Mouse (Mus musculus) CH12.LX (cell line): ENCODE data around the gene Bmi1. TPM values are rescaled to one million over a fixed set of nuclear protein-coding genes. Genes with fewer than 3 reads are reported as not detected.

Experiments used
- DNase-seq: peaks from one replicate; pipeline ENCODE4 v3.0.0-alpha.2; 2013; ENCODE audit errors: extremely low read depth
- H3K27ac ChIP-seq: 2 replicates; pipeline ENCODE4 v1.5.1; 2012; ENCODE audit warnings: low read depth, mild to moderate bottlenecking, control low read depth, moderate library complexity; ENCODE audit not compliant: insufficient read depth
- H3K27me3 ChIP-seq: replicated peaks from 2 replicates; pipeline ENCODE3; 2012; ENCODE audit warnings: inconsistent platforms
- H3K36me3 ChIP-seq, 2 experiments: replicated peaks in 1 of 2; 2 replicates each; pipeline versions ENCODE3 to v1.6.1; 2012; ENCODE audit warnings: inconsistent platforms in 1 of 2, low read length in 1 of 2, mild to moderate bottlenecking in 1 of 2, mixed read lengths in 1 of 2, moderate library complexity in 1 of 2; ENCODE audit not compliant: control insufficient read depth in 1 of 2, insufficient read depth in 1 of 2
- H3K4me1 ChIP-seq, 2 experiments: 2 replicates each; pipeline ENCODE4 v1.6.1; 2012; ENCODE audit warnings: inconsistent platforms in 1 of 2, moderate library complexity in 1 of 2; ENCODE audit not compliant: insufficient read depth in 2 of 2, control insufficient read depth in 1 of 2
- H3K4me2 ChIP-seq: 2 replicates; pipeline ENCODE4 v1.6.1; 2012; ENCODE audit warnings: low read depth, mild to moderate bottlenecking, control low read depth; ENCODE audit not compliant: poor library complexity, insufficient read depth, severe bottlenecking
- H3K4me3 ChIP-seq, 3 experiments: fragments of 150-350 bp in 1 of 3; sonication (generic) in 1 of 3; replicated peaks in 1 of 3; 2 replicates each; pipeline versions ENCODE3 to v1.5.1; 2011 to 2012; ENCODE audit warnings: low read depth in 2 of 3, low read length in 2 of 3, mild to moderate bottlenecking in 2 of 3, moderate library complexity in 2 of 3, control low read depth in 1 of 3, improper control_type of control experiment in 1 of 3, inconsistent platforms in 1 of 3, mixed read lengths in 1 of 3; ENCODE audit not compliant: poor library complexity in 1 of 3
- H3K79me2 ChIP-seq: replicated peaks from 2 replicates; pipeline ENCODE4 v1.6.1; 2012; ENCODE audit warnings: mild to moderate bottlenecking, moderate library complexity; ENCODE audit not compliant: control insufficient read depth, poor library complexity, insufficient read depth, severe bottlenecking; ENCODE audit errors: extremely low read depth
- H3K9ac ChIP-seq: 2 replicates; pipeline ENCODE4 v1.6.1; 2012; ENCODE audit warnings: low read depth, mild to moderate bottlenecking, control low read depth, moderate library complexity; ENCODE audit not compliant: insufficient read depth
- H3K9me3 ChIP-seq: replicated peaks from 2 replicates; pipeline ENCODE3; 2012; ENCODE audit warnings: low read length, inconsistent platforms, mixed read lengths
- CHD1 ChIP-seq: IDR thresholded peaks from 2 replicates; pipeline ENCODE4 v1.6.1; 2012; ENCODE audit warnings: low read depth, low read length, improper control_type of control experiment, inconsistent platforms
- CHD2 ChIP-seq: IDR thresholded peaks from 2 replicates; pipeline ENCODE4 v1.6.1; 2011; ENCODE audit warnings: low read length, improper control_type of control experiment
- E2F4 ChIP-seq: IDR thresholded peaks from 2 replicates; pipeline ENCODE4 v1.6.1; 2011; ENCODE audit warnings: low read depth, low read length, improper control_type of control experiment; ENCODE audit not compliant: insufficient replicate concordance
- ELF1 ChIP-seq: IDR thresholded peaks from 2 replicates; pipeline ENCODE4 v1.6.1; 2014; ENCODE audit warnings: low read depth, mild to moderate bottlenecking, inconsistent platforms, low read length, improper control_type of control experiment
- EP300 ChIP-seq: IDR thresholded peaks from 2 replicates; pipeline ENCODE4 v1.6.1; 2011; ENCODE audit warnings: low read length, improper control_type of control experiment
- ETS1 ChIP-seq: conservative IDR thresholded peaks from 2 replicates; pipeline ENCODE4 v1.6.1; 2012; ENCODE audit warnings: low read depth, mild to moderate bottlenecking, inconsistent platforms, low read length, improper control_type of control experiment, moderate library complexity
- GABPA ChIP-seq: IDR thresholded peaks from 2 replicates; pipeline ENCODE4 v1.6.1; 2012; ENCODE audit warnings: low read depth, low read length, improper control_type of control experiment, inconsistent platforms; ENCODE audit not compliant: insufficient replicate concordance
- HCFC1 ChIP-seq: IDR thresholded peaks from 2 replicates; pipeline ENCODE4 v1.6.1; 2012; ENCODE audit warnings: low read depth, mild to moderate bottlenecking, inconsistent platforms, low read length, improper control_type of control experiment
- IRF4 ChIP-seq: IDR thresholded peaks from 2 replicates; pipeline ENCODE4 v1.6.1; 2014; ENCODE audit warnings: low read depth, mild to moderate bottlenecking, inconsistent platforms, low read length, improper control_type of control experiment
- JUN ChIP-seq: IDR thresholded peaks from 2 replicates; pipeline ENCODE4 v1.6.1; 2011; ENCODE audit warnings: low read depth, mild to moderate bottlenecking, low read length, improper control_type of control experiment, moderate library complexity; ENCODE audit not compliant: insufficient read depth
- JUND ChIP-seq: conservative IDR thresholded peaks from 2 replicates; pipeline ENCODE4 v1.6.1; 2011; ENCODE audit warnings: low read depth, low read length, improper control_type of control experiment
- MAFK ChIP-seq: IDR thresholded peaks from 2 replicates; pipeline ENCODE4 v1.6.1; 2011; ENCODE audit warnings: low read length, improper control_type of control experiment; ENCODE audit not compliant: insufficient replicate concordance
- MAX ChIP-seq: IDR thresholded peaks from 2 replicates; pipeline ENCODE4 v1.6.1; 2011; ENCODE audit warnings: low read length, improper control_type of control experiment
- MEF2A ChIP-seq: IDR thresholded peaks from 2 replicates; pipeline ENCODE4 v1.6.1; 2014; ENCODE audit warnings: low read depth, mild to moderate bottlenecking, inconsistent platforms, low read length, improper control_type of control experiment, borderline replicate concordance
- NELFE ChIP-seq: IDR thresholded peaks from 2 replicates; pipeline ENCODE4 v1.6.1; 2011; ENCODE audit warnings: low read depth, low read length, improper control_type of control experiment
- NRF1 ChIP-seq: IDR thresholded peaks from 2 replicates; pipeline ENCODE4 v1.6.1; 2014; ENCODE audit warnings: low read depth, mild to moderate bottlenecking, inconsistent platforms, low read length, improper control_type of control experiment, moderate library complexity
- PAX5 ChIP-seq: IDR thresholded peaks from 2 replicates; pipeline ENCODE4 v1.6.1; 2012; ENCODE audit warnings: low read length, inconsistent platforms, mixed read lengths
- POLR2A ChIP-seq: IDR thresholded peaks from 2 replicates; pipeline ENCODE4 v1.6.1; 2011; ENCODE audit warnings: low read depth, mild to moderate bottlenecking, improper control_type of control experiment, low read length
- RAD21 ChIP-seq: IDR thresholded peaks from 2 replicates; pipeline ENCODE4 v1.6.1; 2011; ENCODE audit warnings: low read depth, mild to moderate bottlenecking, low read length, improper control_type of control experiment, moderate library complexity
- RCOR1 ChIP-seq: conservative IDR thresholded peaks from 2 replicates; pipeline ENCODE4 v1.6.1; 2012; ENCODE audit warnings: low read depth, mild to moderate bottlenecking, inconsistent platforms, low read length, improper control_type of control experiment
- TCF12 ChIP-seq: IDR thresholded peaks from 2 replicates; pipeline ENCODE4 v1.6.1; 2014; ENCODE audit warnings: low read depth, mild to moderate bottlenecking, inconsistent platforms, low read length, improper control_type of control experiment
- UBTF ChIP-seq: IDR thresholded peaks from 2 replicates; pipeline ENCODE4 v1.6.1; 2012; ENCODE audit warnings: low read depth, mild to moderate bottlenecking, inconsistent platforms, low read length, improper control_type of control experiment, moderate library complexity
- USF1 ChIP-seq: IDR thresholded peaks from 2 replicates; pipeline ENCODE4 v1.6.1; 2014; ENCODE audit warnings: low read depth, mild to moderate bottlenecking, inconsistent platforms, low read length, improper control_type of control experiment
- USF2 ChIP-seq: conservative IDR thresholded peaks from 2 replicates; pipeline ENCODE4 v1.6.1; 2011; ENCODE audit warnings: low read depth, low read length, improper control_type of control experiment
- ZC3H11A ChIP-seq: IDR thresholded peaks from 2 replicates; pipeline ENCODE4 v1.6.1; 2012; ENCODE audit warnings: low read depth, mild to moderate bottlenecking, inconsistent platforms, low read length, improper control_type of control experiment
- ZNF384 ChIP-seq: IDR thresholded peaks from 2 replicates; pipeline ENCODE4 v1.6.1; 2012; ENCODE audit warnings: low read depth, low read length, improper control_type of control experiment, inconsistent platforms
- dilution Hi-C: fragments of 300-500 bp; cut with MboI; formaldehyde crosslinking; loops from 2 replicates; pipeline ENCODE4 v1.14.3; 2020; ENCODE audit warnings: low sequenced_read_pairs; ENCODE audit not compliant: extremely low pct_unique_long_range_greater_than_20kb, extremely low pct_ligation_motif_present
- in situ Hi-C: fragments of 300-500 bp; cut with MboI; formaldehyde crosslinking; loops from 3 replicates; pipeline ENCODE4 v1.14.3; 2019; ENCODE audit warnings: low sequenced_read_pairs, low pct_ligation_motif_present, low pct_unique_long_range_greater_than_20kb, mixed read lengths
- polyA plus RNA-seq: library from polyadenylated mRNA; unstranded; fragments of >175 nt; gene quantifications from 2 replicates; pipeline ENCODE4 v1.2.1, GENCODE M21; 2012; ENCODE audit warnings: low read depth; ENCODE audit not compliant: insufficient read length
- total RNA-seq, 2 experiments: library from RNA; depleted of rRNA; stranded (reverse); fragments of 300-350 nt in 1 of 2; fragments of >200 nt in 1 of 2; gene quantifications; 2 replicates each; pipeline ENCODE4 v1.2.3; 2012 to 2014

The Bmi1 gene
- total and polyA plus RNA-seq, 3 experiments = 38.6 to 87.0 (median 51.0) TPM

DNA sequence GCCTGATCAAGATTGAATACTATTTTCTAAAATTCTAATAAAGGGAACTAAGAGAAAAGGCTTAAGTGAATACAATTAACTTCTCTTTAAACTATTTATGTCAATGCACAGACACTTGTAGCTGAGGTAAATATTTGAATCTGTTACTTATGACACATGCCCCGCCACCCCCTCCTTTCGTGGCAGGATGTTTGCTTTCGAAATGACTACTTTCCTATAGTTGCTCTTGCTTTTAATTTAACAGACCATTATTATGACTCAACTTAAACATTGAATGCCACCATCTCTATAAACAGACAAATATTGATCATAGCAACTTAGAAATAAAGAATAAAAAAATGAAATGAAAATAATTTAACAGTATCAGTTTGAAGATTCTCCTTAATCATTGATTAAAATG is 12.8 kb upstream of the Bmi1 start:
- H3K9ac ChIP-seq = no peak overlapping the region
- dilution Hi-C loops = no loop called here
- in situ Hi-C loops = no loop called here
- H3K9me3 ChIP-seq = no peaks in the 10 kb centered on the region
- TF ChIP-seq ZC3H11A (no peak), USF2 (no peak), ELF1 (no peak), UBTF (no peak), RAD21 (no peak), NELFE (no peak), CHD2 (no peak), E2F4 (no peak), RCOR1 (no peak), MAX (no peak), ZNF384 (no peak), MEF2A (no peak), JUN (peak; percentile 58), MAFK (no peak), NRF1 (no peak), EP300 (no peak), USF1 (no peak), TCF12 (no peak), HCFC1 (no peak), IRF4 (peak; percentile 79), JUND (peak; percentile 80), CHD1 (no peak), ETS1 (no peak), PAX5 (no peak), GABPA (no peak), POLR2A (no peak)
- no peak overlapping the region for H3K27ac ChIP-seq
- no peaks in the 10 kb centered on the region for H3K79me2 ChIP-seq
- H3K36me3 ChIP-seq = no peaks in the 10 kb centered on the region
- H3K4me1 ChIP-seq = no peaks in the 10 kb centered on the region
- no peak overlapping the region for H3K4me3 ChIP-seq
- DNase-seq = peak; percentile 15
- H3K27me3 ChIP-seq = no peaks in the 10 kb centered on the region
- no peak overlapping the region for H3K4me2 ChIP-seq
